Mouse (Mus musculus) midbrain, embryonic 14.5 days (tissue): ENCODE measurements at regions not wholly inside any gene's neighbourhood (a gene's known extent, or its start where the extent isn't known, plus 50 kb on each side); places are given as distances from the start of the nearest gene placed in this dataset.

Experiments used
- ATAC-seq: fragments of 200-750 bp; cut with Nextera tagmentation; 2 replicates; pipeline ENCODE4 v1.8.0; 2017; ENCODE audit warnings: moderate number of reproducible peaks, moderate library complexity; ENCODE audit not compliant: low FRiP score, low TSS enrichment
- DNase-seq: peaks from one replicate; pipeline ENCODE4 v3.0.0-alpha.2; 2015
- H3K27ac ChIP-seq: fragments of 300-500 bp; sonication (generic); replicated peaks from 2 replicates; pipeline ENCODE4 v1.5.1; 2014; ENCODE audit warnings: mild to moderate bottlenecking, low read depth, low read length, moderate library complexity
- H3K27me3 ChIP-seq: fragments of 300-500 bp; sonication (generic); 2 replicates; pipeline ENCODE4 v1.6.1; 2014; ENCODE audit warnings: low read length, control low read depth, mixed read lengths; ENCODE audit not compliant: control insufficient read depth, insufficient read depth
- H3K36me3 ChIP-seq: fragments of 300-500 bp; sonication (generic); 2 replicates; pipeline ENCODE4 v1.6.1; 2014; ENCODE audit warnings: low read length, control low read depth; ENCODE audit not compliant: control insufficient read depth, insufficient read depth
- H3K4me1 ChIP-seq: fragments of 300-500 bp; sonication (generic); 2 replicates; pipeline ENCODE4 v1.6.1; 2014; ENCODE audit warnings: mild to moderate bottlenecking, antibody characterized with exemption, low read length, control low read depth; ENCODE audit not compliant: control insufficient read depth, insufficient read depth
- H3K4me2 ChIP-seq: fragments of 300-500 bp; sonication (generic); 2 replicates; pipeline ENCODE4 v1.6.1; 2014; ENCODE audit warnings: mild to moderate bottlenecking, low read length, moderate library complexity
- H3K4me3 ChIP-seq: fragments of 300-500 bp; sonication (generic); replicated peaks from 2 replicates; pipeline ENCODE4 v1.5.1; 2014; ENCODE audit warnings: low read depth, low read length
- H3K9ac ChIP-seq: fragments of 300-500 bp; sonication (generic); replicated peaks from 2 replicates; pipeline ENCODE4 v1.6.1; 2014; ENCODE audit warnings: mild to moderate bottlenecking, low read length, moderate library complexity
- H3K9me3 ChIP-seq: fragments of 300-500 bp; sonication (generic); 2 replicates; pipeline ENCODE4 v1.6.1; 2016; ENCODE audit warnings: low read length, control low read depth, mixed read lengths; ENCODE audit not compliant: control insufficient read depth
- WGBS: fragments of 180-500 bp; shearing (Covaris S2); extraction: QIAGEN DNeasy Blood & Tissue Kit; methylation state at CpG from one replicate; pipeline ENCODE4 v1.1.7; 2014; 5-methylcytosine and 5-hydroxymethylcytosine counted together

- Histone ChIP-seq H3K4me1 (no peaks in the 10 kb centered on the region), H3K4me2 (no peak overlapping the region), H3K36me3 (no peaks in the 10 kb centered on the region), H3K9me3 (no peaks in the 10 kb centered on the region), H3K27me3 (no peaks in the 10 kb centered on the region), H3K4me3 (no peak overlapping the region), H3K9ac (no peak overlapping the region), H3K27ac (no peak overlapping the region)
- WGBS = 76% methylated on average over 5 of the region's 5 CpGs
- ATAC-seq = no peak
- DNase-seq = no peak
Measured at GRCm38 (mm10) chr17:74920056-74920455, 85.3 kb upstream of the Ltbp1 start.

- peak; percentile 31 for ATAC-seq
Measured at GRCm38 (mm10) chr17:74921413-74921812, 84.0 kb upstream of the Ltbp1 start.

GRCm38 (mm10) chr17:74922016-74922415 is 83.4 kb upstream of the Ltbp1 start:
- ATAC-seq = no peak; the same call in 1 of the 2 replicates
- WGBS = 82% methylated on average over 4 of the region's 4 CpGs
- no peaks in the 10 kb centered on the region for H3K27me3 ChIP-seq

More at GRCm38 (mm10) chr17:74921413-74921812, 84.0 kb upstream of the Ltbp1 start:
- Histone ChIP-seq H3K4me1 (no peaks in the 10 kb centered on the region), H3K9me3 (no peaks in the 10 kb centered on the region), H3K27me3 (no peaks in the 10 kb centered on the region), H3K9ac (no peak overlapping the region), H3K36me3 (no peaks in the 10 kb centered on the region), H3K27ac (no peak overlapping the region), H3K4me2 (no peak overlapping the region), H3K4me3 (no peak overlapping the region)
- 88% methylated on average over 6 of the region's 6 CpGs for WGBS
- DNase-seq = no peak

GRCm38 (mm10) chr17:74922591-74922990 is 82.8 kb upstream of the Ltbp1 start:
- H3K4me2 ChIP-seq = no peak overlapping the region
- H3K4me1 ChIP-seq = no peaks in the 10 kb centered on the region
- H3K9me3 ChIP-seq = no peaks in the 10 kb centered on the region
- H3K27me3 ChIP-seq = no peaks in the 10 kb centered on the region
- no peaks in the 10 kb centered on the region for H3K36me3 ChIP-seq
- no peak for ATAC-seq
- 42% methylated on average over 3 of the region's 3 CpGs for WGBS
- no peak overlapping the region for H3K4me3 ChIP-seq
- DNase-seq = no peak
- H3K9ac ChIP-seq = no peak overlapping the region
- no peak overlapping the region for H3K27ac ChIP-seq

More at GRCm38 (mm10) chr17:74922016-74922415, 83.4 kb upstream of the Ltbp1 start:
- Histone ChIP-seq H3K4me2 (no peak overlapping the region), H3K36me3 (no peaks in the 10 kb centered on the region), H3K27ac (no peak overlapping the region), H3K9ac (no peak overlapping the region), H3K9me3 (no peaks in the 10 kb centered on the region), H3K4me3 (no peak overlapping the region), H3K4me1 (no peaks in the 10 kb centered on the region)
- DNase-seq = no peak

- DNase-seq (no peak), ATAC-seq (no peak)
- WGBS = 79% methylated on average over 9 of the region's 9 CpGs
- Histone ChIP-seq H3K9ac (no peak overlapping the region), H3K27me3 (no peaks in the 10 kb centered on the region), H3K9me3 (no peaks in the 10 kb centered on the region), H3K36me3 (no peaks in the 10 kb centered on the region), H3K4me3 (no peak overlapping the region), H3K4me2 (no peak overlapping the region), H3K4me1 (no peaks in the 10 kb centered on the region), H3K27ac (no peak overlapping the region)
Measured at GRCm38 (mm10) chr17:74923101-74923500, 82.3 kb upstream of the Ltbp1 start.

- Histone ChIP-seq H3K4me2 (no peak overlapping the region), H3K36me3 (no peaks in the 10 kb centered on the region), H3K9ac (no peak overlapping the region), H3K27ac (no peak overlapping the region), H3K4me3 (no peak overlapping the region), H3K27me3 (no peaks in the 10 kb centered on the region), H3K9me3 (no peaks in the 10 kb centered on the region), H3K4me1 (no peaks in the 10 kb centered on the region)
- DNase-seq (no peak), ATAC-seq (no peak)
- WGBS = 83% methylated on average over 6 of the region's 6 CpGs
Measured at GRCm38 (mm10) chr17:74925131-74925530, 80.2 kb upstream of the Ltbp1 start.

- H3K4me1 ChIP-seq = no peaks in the 10 kb centered on the region
- no peak overlapping the region for H3K4me3 ChIP-seq
- 47% methylated on average over 5 of the region's 5 CpGs for WGBS
- H3K27me3 ChIP-seq = no peaks in the 10 kb centered on the region
- no peak for ATAC-seq
- H3K4me2 ChIP-seq = no peak overlapping the region
- no peaks in the 10 kb centered on the region for H3K9me3 ChIP-seq
- no peak overlapping the region for H3K27ac ChIP-seq
- H3K9ac ChIP-seq = no peak overlapping the region
- no peaks in the 10 kb centered on the region for H3K36me3 ChIP-seq
- no peak for DNase-seq
Measured at GRCm38 (mm10) chr17:74927981-74928380, 77.4 kb upstream of the Ltbp1 start.

GRCm38 (mm10) chr17:74931540-74931939 is 73.8 kb upstream of the Ltbp1 start:
- Histone ChIP-seq H3K4me1 (no peaks in the 10 kb centered on the region), H3K27me3 (no peaks in the 10 kb centered on the region), H3K9ac (no peak overlapping the region), H3K36me3 (no peaks in the 10 kb centered on the region), H3K9me3 (no peaks in the 10 kb centered on the region), H3K4me2 (no peak overlapping the region), H3K4me3 (no peak overlapping the region), H3K27ac (no peak overlapping the region)
- no peak for ATAC-seq
- WGBS = 56% methylated on average over 4 of the region's 4 CpGs
- DNase-seq = no peak

GRCm38 (mm10) chr17:74941393-74941792 is 64.0 kb upstream of the Ltbp1 start:
- Histone ChIP-seq H3K9me3 (no peaks in the 10 kb centered on the region), H3K4me2 (no peak overlapping the region), H3K4me3 (no peak overlapping the region), H3K27me3 (no peaks in the 10 kb centered on the region), H3K27ac (no peak overlapping the region), H3K9ac (no peak overlapping the region), H3K36me3 (no peaks in the 10 kb centered on the region), H3K4me1 (no peaks in the 10 kb centered on the region)
- WGBS = 94% methylated on average over 6 of the region's 6 CpGs
- ATAC-seq = no peak
- DNase-seq = no peak
